Mouse (Mus musculus) c-Kit-negative CD71-positive TER-119-positive erythroid progenitor cells, embryonic 14.5 days (primary cell): ENCODE measurements around the gene Gm3532.
"Not testable (repeated sequence)": the region's sequence is repeated elsewhere in the genome, so short reads cannot be mapped to it uniquely, and the experiment has no call there.

Experiments used
- DNase-seq: peaks from one replicate; pipeline ENCODE4 v3.0.0-alpha.2; 2013; ENCODE audit warnings: low read depth, low spot score

Gene Gm3532

GRCm38 (mm10) chr14:5538196-5538595 lies at the start of gene Gm3532:
Gene Gm3532, plus strand, starts transcription at chr14:5538496.
- DNase-seq, result not testable (repeated sequence)

GRCm38 (mm10) chr14:5501374-5501773 lies 36.9 kb upstream of the Gm3532 start, which contains the start of gene Gm3488:
Gene Gm3488, plus strand, starts transcription at chr14:5501674.
- not testable (repeated sequence) for DNase-seq
